Mouse (Mus musculus): Measurements from ENCODE around the gene Twf2.

Gene Twf2

GRCm38 (mm10) chr9:106237401-106237800 lies 34.5 kb downstream of the Twf2 start:
- DNase-seq (ENCODE audit: low spot score): no peak

GRCm38 (mm10) chr9:106237878-106238277 lies 35.0 kb downstream of the Twf2 start:
- no peak for DNase-seq (ENCODE audit: low spot score)

DNA sequence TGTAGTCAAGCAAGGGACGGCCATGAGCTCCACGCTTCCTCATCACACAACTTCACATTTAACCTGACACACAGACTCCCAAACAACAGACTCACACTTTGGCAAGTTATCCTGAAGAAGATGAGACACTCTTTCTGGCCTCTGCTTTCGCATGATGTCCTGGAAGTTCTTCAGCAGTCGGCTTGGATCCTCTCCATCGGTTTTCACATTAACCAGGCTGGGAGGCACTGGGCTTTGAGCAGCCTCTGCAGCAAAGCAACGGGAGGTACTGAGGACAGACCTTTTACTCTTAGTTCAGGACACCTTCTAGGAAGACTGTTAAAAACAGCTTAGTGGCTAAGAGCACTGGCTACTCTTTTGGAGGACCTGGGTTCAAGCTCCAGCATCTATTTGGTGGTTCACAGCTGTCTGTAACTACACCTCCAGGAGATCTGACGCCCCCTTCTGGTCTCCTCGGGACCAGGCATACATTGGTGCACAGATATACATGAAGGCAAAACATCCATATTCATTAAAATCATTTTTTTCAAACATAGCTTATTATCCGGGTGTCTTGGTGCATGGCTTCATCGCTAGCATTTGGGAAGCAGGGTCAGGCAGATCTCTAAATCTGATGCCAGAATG lies 38.7 kb downstream of the Twf2 start:
- no peak for DNase-seq (ENCODE audit: low spot score)

DNA sequence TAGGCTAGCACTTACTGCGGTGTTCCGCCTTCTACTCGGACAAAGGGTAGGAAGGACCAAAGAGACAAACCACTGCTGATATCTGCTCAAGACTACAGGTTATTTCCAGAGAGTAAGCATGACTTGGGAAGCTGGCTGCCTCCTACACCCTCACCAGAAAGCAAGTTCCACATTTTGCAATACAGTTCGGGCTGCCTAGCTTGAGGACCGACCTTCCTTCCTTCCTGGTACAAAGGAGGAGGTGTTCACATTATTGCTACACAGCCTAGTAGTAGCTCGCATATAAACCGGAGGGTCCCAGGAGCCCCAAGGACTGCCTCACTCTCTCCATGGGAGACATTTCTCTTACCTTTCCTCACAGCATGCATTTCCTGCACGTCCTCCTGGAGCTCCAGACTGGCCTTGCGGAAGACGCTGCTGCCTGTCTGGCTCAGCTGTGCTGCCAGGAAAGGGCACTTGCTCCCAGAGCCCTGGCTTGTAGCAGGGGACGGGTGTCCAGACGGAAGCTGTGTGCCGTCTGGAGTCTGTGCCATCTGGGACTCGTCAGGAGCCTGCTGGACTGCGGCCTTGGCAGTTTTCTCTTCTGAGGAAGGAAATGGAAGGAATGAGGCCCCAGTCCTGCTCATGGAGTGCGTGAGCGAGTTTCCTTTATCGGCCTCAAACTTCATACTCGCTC lies 40.0 kb downstream of the Twf2 start:
- no peak for DNase-seq (ENCODE audit: low spot score)

DNA sequence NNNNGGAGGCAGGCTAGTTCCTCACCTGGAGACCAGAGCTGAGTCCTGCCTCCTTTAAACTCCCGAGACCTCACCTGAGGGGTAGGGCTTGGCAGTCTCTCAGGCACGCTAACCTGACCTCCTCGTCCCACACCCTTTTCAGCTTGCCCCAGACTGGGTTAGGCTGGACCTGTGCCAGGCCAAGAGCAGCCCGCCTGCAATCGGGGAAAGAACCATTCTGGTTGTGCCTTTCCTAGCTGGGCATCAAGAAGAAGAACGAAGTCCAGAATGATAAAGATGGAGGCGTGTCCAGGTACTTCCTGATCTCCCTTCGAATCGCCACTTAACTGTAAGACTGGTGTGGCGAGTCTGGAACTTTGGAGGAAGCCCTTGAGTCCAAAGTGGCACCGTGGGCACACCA lies 46.6 kb downstream of the Twf2 start:
- DNase-seq (ENCODE audit: low spot score): no peak

DNA sequence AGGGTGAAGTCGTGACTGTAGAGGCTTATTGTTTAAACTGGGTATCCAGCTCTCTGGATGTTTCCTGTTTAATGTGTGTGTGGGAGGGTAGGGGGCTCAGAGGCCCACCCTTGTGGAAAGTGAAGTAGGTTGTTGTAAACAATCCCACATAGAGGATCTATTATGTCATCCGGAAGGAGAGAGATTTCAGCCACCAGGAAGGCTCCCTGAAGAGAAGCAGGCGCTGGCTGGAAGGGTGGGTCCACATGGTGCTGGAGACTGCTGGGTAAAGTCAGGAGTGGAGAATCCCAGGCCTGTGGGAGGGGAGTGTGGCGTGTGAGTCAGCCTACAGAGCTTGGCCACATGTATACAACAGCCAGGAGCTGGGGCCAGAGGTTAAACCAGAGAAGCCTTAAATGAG lies 47.3 kb downstream of the Twf2 start:
- DNase-seq (ENCODE audit: low spot score): no peak

DNA sequence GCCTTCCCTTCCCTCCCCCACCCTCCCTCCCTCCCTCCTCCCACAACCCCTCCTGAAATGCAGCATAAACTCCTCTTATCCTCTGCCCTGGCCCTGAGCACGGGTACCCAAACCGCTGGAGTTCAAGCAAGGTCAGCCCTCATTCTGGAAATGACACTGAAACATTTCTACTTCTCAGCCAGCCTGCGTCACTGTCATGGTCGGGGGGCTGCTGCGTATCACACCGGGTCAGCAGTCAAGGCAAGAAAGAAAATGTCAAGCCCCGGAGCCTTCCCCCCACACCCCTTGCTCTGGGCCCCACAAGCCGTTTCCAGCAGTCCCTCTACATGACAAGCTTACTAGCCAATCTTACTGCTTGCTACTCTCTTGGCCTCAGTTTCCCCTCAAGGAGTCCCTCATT lies 48.2 kb downstream of the Twf2 start:
- DNase-seq (ENCODE audit: low spot score): no peak

- no peak for DNase-seq (ENCODE audit: low spot score)
Measured at GRCm38 (mm10) chr9:106254001-106254400, 51.1 kb downstream of the Twf2 start.

GRCm38 (mm10) chr9:106258412-106258811 lies 55.5 kb downstream of the Twf2 start:
- no peak for DNase-seq (ENCODE audit: low spot score)

GRCm38 (mm10) chr9:106258990-106259389 lies 56.1 kb downstream of the Twf2 start:
- no peak for DNase-seq (ENCODE audit: low spot score)

GRCm38 (mm10) chr9:106261058-106261457 lies 58.1 kb downstream of the Twf2 start:
- no peak for DNase-seq (ENCODE audit: low spot score)

DNA sequence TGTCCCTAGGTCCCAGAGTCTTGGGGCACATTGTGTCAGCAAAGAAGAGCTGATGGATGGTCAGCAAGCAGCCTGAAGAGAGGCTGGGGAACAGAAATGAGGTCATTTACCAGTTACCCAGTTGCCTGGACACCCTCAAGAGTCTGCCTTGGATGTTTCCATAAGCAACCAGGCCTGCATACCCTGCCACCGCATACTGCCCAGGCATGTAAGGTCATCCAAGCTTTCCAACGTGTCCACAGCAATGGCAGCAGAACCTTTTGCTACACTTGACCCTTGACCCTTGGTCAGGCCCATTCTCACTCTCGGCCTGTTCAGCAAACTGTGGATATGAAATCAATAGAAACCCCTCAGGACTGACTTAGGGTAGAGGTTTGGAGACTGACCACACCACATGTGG lies 58.6 kb downstream of the Twf2 start:
- DNase-seq (ENCODE audit: low spot score): no peak

DNA sequence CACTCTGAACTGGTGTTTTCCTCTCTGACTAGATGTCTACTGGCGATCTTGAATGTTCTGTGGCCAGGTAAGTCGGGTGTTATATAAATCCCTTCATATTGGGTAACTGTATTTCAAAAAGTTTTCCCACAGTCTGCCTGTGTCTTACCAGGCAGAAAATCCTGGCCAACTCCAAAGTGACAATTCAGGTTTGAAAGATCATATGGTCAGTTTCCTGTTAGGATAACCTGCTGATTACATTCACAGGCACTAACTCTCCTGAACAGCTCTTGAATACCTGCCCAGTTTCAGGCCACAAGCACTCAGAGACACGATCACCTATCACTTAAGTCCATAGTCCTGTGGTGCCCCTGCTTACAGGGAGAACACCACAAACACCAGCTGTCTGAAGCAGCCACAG lies 59.2 kb downstream of the Twf2 start:
- DNase-seq (ENCODE audit: low spot score): no peak

DNA sequence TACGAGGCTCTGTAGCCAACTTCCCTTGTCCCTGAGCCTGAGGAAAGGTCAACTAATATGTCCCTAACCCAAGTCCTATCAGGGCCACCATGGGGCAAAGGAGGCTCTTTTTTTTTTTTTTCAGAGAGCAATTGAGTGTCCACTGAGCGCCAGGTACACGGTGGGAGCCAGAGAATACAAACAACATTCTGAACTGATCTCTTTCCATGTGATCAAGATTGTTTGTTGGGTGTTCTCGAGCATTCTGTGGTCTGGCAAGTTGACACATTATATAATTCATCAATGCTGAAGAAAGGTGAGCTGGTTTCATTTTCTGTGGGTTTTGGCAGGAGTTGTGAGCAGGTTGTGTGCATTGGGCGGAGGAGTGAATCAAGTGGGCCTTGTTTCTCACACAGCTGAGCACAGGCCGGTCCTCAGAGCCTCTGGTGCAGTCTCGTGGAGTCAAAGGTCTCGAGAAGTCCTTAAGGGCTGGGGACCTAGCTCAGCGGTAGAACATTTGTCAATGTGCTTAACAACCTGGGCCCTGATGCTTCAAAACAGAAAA lies 60.5 kb downstream of the Twf2 start:
- DNase-seq (ENCODE audit: low spot score): no peak

Data from ovary, adult 18-20 months (tissue).